Mouse (Mus musculus) kidney, embryonic 16.5 days (tissue): ENCODE data around the gene Ntm. TPM values are rescaled to one million over a fixed set of nuclear protein-coding genes. Genes with fewer than 3 reads are reported as not detected.

Experiments used
- ATAC-seq: fragments of 200-750 bp; cut with Nextera tagmentation; 2 replicates; pipeline ENCODE4 v1.8.0; 2017; ENCODE audit warnings: moderate TSS enrichment; ENCODE audit not compliant: low FRiP score, low TSS enrichment
- H3K27ac ChIP-seq: fragments of 300-500 bp; sonication (generic); 2 replicates; pipeline ENCODE4 v1.5.1; 2014; ENCODE audit warnings: low read length
- H3K27me3 ChIP-seq: fragments of 300-500 bp; sonication (generic); 2 replicates; pipeline ENCODE4 v1.6.1; 2014; ENCODE audit warnings: low read length, control low read depth, mixed read lengths; ENCODE audit not compliant: insufficient read depth
- H3K36me3 ChIP-seq: fragments of 300-500 bp; sonication (generic); 2 replicates; pipeline ENCODE4 v1.6.1; 2014; ENCODE audit warnings: low read length, control low read depth, mixed read lengths; ENCODE audit not compliant: insufficient read depth
- H3K4me1 ChIP-seq: fragments of 300-500 bp; sonication (generic); 2 replicates; pipeline ENCODE4 v1.6.1; 2014; ENCODE audit warnings: low read length, control low read depth, mixed read lengths; ENCODE audit not compliant: insufficient read depth
- H3K4me2 ChIP-seq: fragments of 300-500 bp; sonication (generic); replicated peaks from 2 replicates; pipeline ENCODE4 v1.6.1; 2014; ENCODE audit warnings: low read depth, low read length
- H3K4me3 ChIP-seq: fragments of 300-500 bp; sonication (generic); 2 replicates; pipeline ENCODE4 v1.5.1; 2014; ENCODE audit warnings: mild to moderate bottlenecking, low read length
- H3K9ac ChIP-seq: fragments of 300-500 bp; sonication (generic); replicated peaks from 2 replicates; pipeline ENCODE4 v1.6.1; 2014; ENCODE audit warnings: low read length
- H3K9me3 ChIP-seq: fragments of 300-500 bp; sonication (generic); 2 replicates; pipeline ENCODE4 v1.6.1; 2016; ENCODE audit warnings: low read length, control low read depth
- WGBS: fragments of 180-500 bp; shearing (Covaris S2); extraction: QIAGEN DNeasy Blood & Tissue Kit; methylation state at CpG from one replicate; pipeline ENCODE4 v1.1.7; 2014; 5-methylcytosine and 5-hydroxymethylcytosine counted together
- polyA plus RNA-seq: library from polyadenylated mRNA; unstranded; fragments of >200 nt; fragmentation: Nextera tagmentation; extraction: Ambion mirVana; gene quantifications from 2 replicates; pipeline ENCODE4 v1.2.1, GENCODE M21; 2015

The Ntm gene
- polyA plus RNA-seq, 1 experiment from 2014 or later = 42.1 TPM

GRCm38 (mm10) chr9:29812685-29813084 lies 150.3 kb downstream of the Ntm start:
- Histone ChIP-seq H3K4me2 (no peak overlapping the region), H3K4me3 (no peak overlapping the region), H3K9ac (no peak overlapping the region), H3K36me3 (no peaks in the 10 kb centered on the region), H3K4me1 (no peaks in the 10 kb centered on the region), H3K27ac (no peak overlapping the region), H3K9me3 (no peaks in the 10 kb centered on the region), H3K27me3 (no peaks in the 10 kb centered on the region)
- 88% methylated on average over 5 of the region's 5 CpGs for WGBS
- no peak for ATAC-seq

- H3K4me1 ChIP-seq = peaks cover 13% of the 10 kb centered on the region; the same call in 1 of the 2 replicates
- H3K4me3 ChIP-seq = no peak overlapping the region
- no peak overlapping the region for H3K4me2 ChIP-seq
- H3K36me3 ChIP-seq = no peaks in the 10 kb centered on the region
- 30% methylated on average over 3 of the region's 3 CpGs for WGBS
- H3K9me3 ChIP-seq = no peaks in the 10 kb centered on the region
- no peak overlapping the region for H3K9ac ChIP-seq
- H3K27me3 ChIP-seq = no peaks in the 10 kb centered on the region
- no peak overlapping the region for H3K27ac ChIP-seq
- no peak for ATAC-seq
Measured at GRCm38 (mm10) chr9:29806790-29807189, 156.2 kb downstream of the Ntm start.

- H3K27ac ChIP-seq = no peak overlapping the region
- no peaks in the 10 kb centered on the region for H3K36me3 ChIP-seq
- H3K27me3 ChIP-seq = no peaks in the 10 kb centered on the region
- no peak overlapping the region for H3K9ac ChIP-seq
- H3K4me3 ChIP-seq = no peak overlapping the region
- H3K4me2 ChIP-seq = no peak overlapping the region
- 95% methylated on average over 9 of the region's 9 CpGs for WGBS
- H3K9me3 ChIP-seq = no peaks in the 10 kb centered on the region
- peaks cover 13% of the 10 kb centered on the region; the same call in 1 of the 2 replicates for H3K4me1 ChIP-seq
- no peak for ATAC-seq
Measured at GRCm38 (mm10) chr9:29804483-29804882, 158.5 kb downstream of the Ntm start.

DNA sequence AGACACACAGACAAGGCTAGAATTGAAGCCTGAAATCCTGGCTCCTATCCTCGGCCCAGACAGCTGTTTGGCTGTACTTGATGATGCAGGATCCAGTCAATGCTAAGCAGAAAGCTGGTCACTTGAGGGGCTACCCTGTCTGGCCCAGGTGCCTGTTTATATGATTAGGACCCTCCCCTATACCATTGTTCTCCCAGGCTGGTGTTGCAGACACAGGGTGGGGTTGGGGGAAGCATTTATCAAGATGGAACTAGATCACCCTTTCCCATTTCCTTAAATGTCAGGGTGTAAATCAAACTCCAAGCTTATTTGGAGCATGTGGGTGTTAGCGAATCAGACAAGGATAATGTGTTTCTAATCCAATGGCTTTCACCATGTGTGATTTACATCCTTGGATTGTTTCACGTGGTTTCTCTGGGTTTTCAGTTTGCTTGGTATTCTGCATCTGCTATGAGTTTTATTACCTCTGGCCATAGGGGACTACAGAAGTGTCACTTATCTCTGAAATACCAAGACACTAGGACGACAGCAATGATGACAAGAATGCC lies 159.1 kb downstream of the Ntm start:
- no peak overlapping the region for H3K4me2 ChIP-seq
- ATAC-seq = no peak

DNA sequence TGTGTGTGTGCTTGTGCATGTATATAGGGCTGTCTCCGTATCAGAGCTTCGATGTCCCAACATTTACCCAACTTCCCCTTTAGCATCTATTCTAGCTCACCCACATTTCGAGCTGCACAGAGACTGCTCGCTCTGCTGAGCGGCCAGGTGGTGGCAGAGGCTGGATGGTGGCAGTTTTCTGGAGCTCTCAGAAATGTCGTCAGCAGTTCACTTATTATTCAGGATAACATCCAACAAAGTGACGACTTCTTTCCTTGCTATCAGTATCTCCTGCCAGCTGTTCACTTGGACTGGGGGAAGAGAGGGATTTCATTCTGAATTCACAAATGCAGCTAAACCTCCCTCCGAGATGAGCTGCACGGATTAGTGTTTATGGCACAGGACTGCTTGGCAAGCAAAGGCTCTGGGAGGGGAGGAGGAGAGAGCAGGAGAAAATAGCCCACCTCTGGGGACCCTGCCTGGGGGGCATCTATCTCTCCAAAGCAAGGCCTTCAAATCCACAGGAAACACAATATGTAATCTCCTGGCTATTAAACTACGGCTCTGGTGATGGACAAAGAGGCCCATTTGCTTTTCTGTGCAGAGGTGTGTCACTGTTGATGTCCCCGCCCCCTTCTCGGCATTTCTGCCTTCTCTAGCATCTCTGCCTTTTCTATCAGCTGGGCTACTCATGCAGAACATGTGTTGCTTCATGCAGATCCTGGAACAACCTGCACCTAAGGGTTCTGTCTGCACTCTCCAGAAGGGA lies 159.8 kb downstream of the Ntm start:
- ATAC-seq = no peak
- Histone ChIP-seq H3K9ac (no peak overlapping the region), H3K4me1 (peaks cover 13% of the 10 kb centered on the region; the same call in 1 of the 2 replicates), H3K4me2 (peak overlapping the region; percentile 18; the same call in 1 of the 2 replicates), H3K36me3 (no peaks in the 10 kb centered on the region), H3K4me3 (no peak overlapping the region), H3K27me3 (no peaks in the 10 kb centered on the region), H3K9me3 (no peaks in the 10 kb centered on the region), H3K27ac (no peak overlapping the region)
- 37% methylated on average over 12 of the region's 12 CpGs for WGBS

More for the DNA sequence above, 159.1 kb downstream of the Ntm start:
- 17% methylated on average over 4 of the region's 4 CpGs for WGBS
- peaks cover 13% of the 10 kb centered on the region; the same call in 1 of the 2 replicates for H3K4me1 ChIP-seq
- no peaks in the 10 kb centered on the region for H3K27me3 ChIP-seq
- no peak overlapping the region for H3K9ac ChIP-seq
- H3K27ac ChIP-seq = no peak overlapping the region
- no peak overlapping the region for H3K4me3 ChIP-seq
- H3K36me3 ChIP-seq = no peaks in the 10 kb centered on the region
- H3K9me3 ChIP-seq = no peaks in the 10 kb centered on the region

GRCm38 (mm10) chr9:29802071-29802705 lies 160.8 kb downstream of the Ntm start:
- Histone ChIP-seq H3K36me3 (no peaks in the 10 kb centered on the region), H3K4me2 (no peak overlapping the region), H3K27ac (no peak overlapping the region), H3K9ac (no peak overlapping the region), H3K4me1 (peaks cover 13% of the 10 kb centered on the region; the same call in 1 of the 2 replicates), H3K9me3 (no peaks in the 10 kb centered on the region), H3K27me3 (no peaks in the 10 kb centered on the region), H3K4me3 (no peak overlapping the region)
- peak; percentile 63; the same call in 1 of the 2 replicates for ATAC-seq
- WGBS = 53% methylated on average over 12 of the region's 12 CpGs

GRCm38 (mm10) chr9:29796281-29796680 lies 166.7 kb downstream of the Ntm start:
- no peak for ATAC-seq
- WGBS = 67% methylated on average over 4 of the region's 4 CpGs
- no peak overlapping the region for H3K27ac ChIP-seq

DNA sequence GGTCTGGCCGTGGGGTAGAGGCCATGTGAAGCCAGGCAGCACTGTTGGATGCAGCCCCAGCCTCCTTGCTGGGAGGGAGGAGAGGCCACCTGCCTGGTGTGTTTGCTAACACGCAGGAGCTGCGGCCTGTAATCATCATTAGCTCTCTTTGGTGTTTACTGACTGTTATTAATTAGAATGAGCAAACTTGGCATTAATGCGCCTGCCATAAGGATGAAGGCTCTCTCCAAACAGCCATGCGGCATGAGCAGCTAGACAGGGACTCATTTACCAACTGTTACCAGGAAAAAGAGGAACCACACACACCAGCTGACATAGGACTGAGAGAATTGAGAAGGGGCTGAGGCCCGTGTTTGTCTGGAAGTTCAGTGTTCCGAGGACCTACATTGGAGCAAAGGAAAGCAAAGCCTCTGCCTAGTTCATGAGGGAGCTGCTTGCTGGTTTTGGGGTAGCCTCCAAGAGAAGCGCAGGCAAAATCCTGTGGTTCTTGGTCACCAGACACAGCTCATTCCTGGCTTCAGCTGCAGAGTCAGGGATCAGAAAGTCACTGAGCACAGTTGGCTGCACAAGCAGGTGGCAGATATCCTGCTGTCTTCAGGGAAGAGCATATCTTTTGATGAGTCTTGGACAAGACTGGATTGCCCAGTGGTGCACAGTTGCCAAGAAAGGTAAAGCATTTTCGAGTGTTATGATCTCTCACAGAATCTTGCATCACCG lies 171.6 kb downstream of the Ntm start:
- ATAC-seq = no peak
- Histone ChIP-seq H3K36me3 (no peaks in the 10 kb centered on the region), H3K4me1 (no peaks in the 10 kb centered on the region), H3K4me2 (no peak overlapping the region), H3K27me3 (no peaks in the 10 kb centered on the region), H3K4me3 (no peak overlapping the region), H3K9me3 (no peaks in the 10 kb centered on the region), H3K27ac (no peak overlapping the region), H3K9ac (no peak overlapping the region)
- WGBS = 73% methylated on average over 10 of the region's 10 CpGs

More at GRCm38 (mm10) chr9:29796281-29796680, 166.7 kb downstream of the Ntm start:
- no peak overlapping the region for H3K4me3 ChIP-seq
- no peaks in the 10 kb centered on the region for H3K27me3 ChIP-seq
- no peaks in the 10 kb centered on the region for H3K9me3 ChIP-seq
- no peaks in the 10 kb centered on the region for H3K4me1 ChIP-seq
- no peaks in the 10 kb centered on the region for H3K36me3 ChIP-seq
- no peak overlapping the region for H3K9ac ChIP-seq
- H3K4me2 ChIP-seq = no peak overlapping the region

GRCm38 (mm10) chr9:29790017-29790416 lies 172.9 kb downstream of the Ntm start:
- no peak overlapping the region for H3K4me2 ChIP-seq
- no peak for ATAC-seq
- no peak overlapping the region for H3K9ac ChIP-seq
- no peaks in the 10 kb centered on the region for H3K4me1 ChIP-seq
- WGBS = 78% methylated on average over 4 of the region's 4 CpGs
- H3K27me3 ChIP-seq = no peaks in the 10 kb centered on the region
- no peaks in the 10 kb centered on the region for H3K36me3 ChIP-seq
- H3K9me3 ChIP-seq = no peaks in the 10 kb centered on the region
- H3K27ac ChIP-seq = no peak overlapping the region
- no peak overlapping the region for H3K4me3 ChIP-seq
